Mouse (Mus musculus) lung, postnatal 0 days (tissue): ENCODE data around the gene Ppp1ca. TPM values are rescaled to one million over a fixed set of nuclear protein-coding genes. Genes with fewer than 3 reads are reported as not detected.

Source experiments
- ATAC-seq: fragments of 200-750 bp; cut with Nextera tagmentation; 2 replicates; pipeline ENCODE4 v1.8.0; 2017; ENCODE audit warnings: moderate library complexity
- DNase-seq: peaks from one replicate; pipeline ENCODE4 v3.0.0-alpha.2; 2016; ENCODE audit warnings: low spot score
- H3K27ac ChIP-seq: fragments of 300-500 bp; sonication (generic); 2 replicates; pipeline ENCODE4 v1.5.1; 2014; ENCODE audit warnings: antibody characterized with exemption, mild to moderate bottlenecking, low read length, mixed read lengths
- H3K27me3 ChIP-seq: fragments of 300-500 bp; sonication (generic); replicated peaks from 2 replicates; pipeline ENCODE4 v1.6.1; 2014; ENCODE audit warnings: low read length, mixed read lengths; ENCODE audit not compliant: insufficient read depth
- H3K36me3 ChIP-seq: fragments of 300-500 bp; sonication (generic); 2 replicates; pipeline ENCODE4 v1.6.1; 2014; ENCODE audit warnings: low read length, mixed read lengths; ENCODE audit not compliant: insufficient read depth
- H3K4me1 ChIP-seq: fragments of 300-500 bp; sonication (generic); 2 replicates; pipeline ENCODE4 v1.6.1; 2014; ENCODE audit warnings: antibody characterized with exemption, low read depth, low read length, mixed read lengths; ENCODE audit not compliant: insufficient read depth
- H3K4me2 ChIP-seq: fragments of 300-500 bp; sonication (generic); replicated peaks from 2 replicates; pipeline ENCODE4 v1.6.1; 2014; ENCODE audit warnings: low read depth, mild to moderate bottlenecking, low read length, moderate library complexity, mixed read lengths
- H3K4me3 ChIP-seq: fragments of 300-500 bp; sonication (generic); 2 replicates; pipeline ENCODE4 v1.5.1; 2014; ENCODE audit warnings: low read depth, low read length
- H3K9ac ChIP-seq: fragments of 300-500 bp; sonication (generic); replicated peaks from 2 replicates; pipeline ENCODE4 v1.6.1; 2014; ENCODE audit warnings: low read depth, mild to moderate bottlenecking
- H3K9me3 ChIP-seq: fragments of 300-500 bp; sonication (generic); 2 replicates; pipeline ENCODE4 v1.6.1; 2016; ENCODE audit warnings: low read length, mixed read lengths
- CTCF ChIP-seq: IDR thresholded peaks from 2 replicates; pipeline ENCODE4 v1.5.1; 2016; ENCODE audit warnings: antibody characterized with exemption, mild to moderate bottlenecking
- EP300 ChIP-seq: IDR thresholded peaks from 2 replicates; pipeline ENCODE4 v1.6.1; 2016; ENCODE audit warnings: antibody characterized with exemption, mild to moderate bottlenecking, control low read depth
- WGBS: fragments of 180-500 bp; shearing (Covaris S2); extraction: QIAGEN DNeasy Blood & Tissue Kit; methylation state at CpG from one replicate; pipeline ENCODE4 v1.1.7; 2014; 5-methylcytosine and 5-hydroxymethylcytosine counted together
- polyA plus RNA-seq: library from polyadenylated mRNA; unstranded; fragments of >200 nt; fragmentation: Nextera tagmentation; extraction: Ambion mirVana; gene quantifications from 2 replicates; pipeline ENCODE4 v1.2.1, GENCODE M21; 2015

Gene Ppp1ca
- polyA plus RNA-seq, 1 experiment from 2014 or later: 631 TPM

GRCm38 (mm10) chr19:4149764-4150461 is 42.0 kb upstream of the Ppp1ca start:
- H3K9ac ChIP-seq: no peak overlapping the region
- 92% methylated on average over 17 of the region's 17 CpGs for WGBS
- H3K27ac ChIP-seq: no peak overlapping the region
- H3K9me3 ChIP-seq: no peaks in the 10 kb centered on the region
- DNase-seq (no peak), ATAC-seq (no peak)
- peak overlapping the region; percentile 79; the same call in 1 of the 2 replicates for H3K4me2 ChIP-seq
- H3K4me3 ChIP-seq: no peak overlapping the region
- peaks cover 3% of the 10 kb centered on the region; the same call in 1 of the 2 replicates for H3K36me3 ChIP-seq
- TF ChIP-seq CTCF (no peak), EP300 (no peak)
- H3K4me1 ChIP-seq: peaks cover 12% of the 10 kb centered on the region; the same call in 1 of the 2 replicates
- H3K27me3 ChIP-seq: no peaks in the 10 kb centered on the region

GRCm38 (mm10) chr19:4150567-4151487 is 41.0 kb upstream of the Ppp1ca start:
- no peak overlapping the region for H3K9ac ChIP-seq
- peaks cover 12% of the 10 kb centered on the region; the same call in 1 of the 2 replicates for H3K4me1 ChIP-seq
- no peak for TF ChIP-seq EP300
- no peak for TF ChIP-seq CTCF
- H3K4me2 ChIP-seq: no peak overlapping the region
- H3K27me3 ChIP-seq: no peaks in the 10 kb centered on the region
- WGBS: 88% methylated on average over 22 of the region's 22 CpGs
- H3K4me3 ChIP-seq: no peak overlapping the region
- H3K9me3 ChIP-seq: no peaks in the 10 kb centered on the region
- DNase-seq (no peak), ATAC-seq (no peak)
- H3K27ac ChIP-seq: no peak overlapping the region
- H3K36me3 ChIP-seq: peaks cover 3% of the 10 kb centered on the region; the same call in 1 of the 2 replicates

GRCm38 (mm10) chr19:4151488-4151860 is 40.4 kb upstream of the Ppp1ca start:
- DNase-seq (no peak), ATAC-seq (no peak)
- TF ChIP-seq EP300 (no peak), CTCF (no peak)
- Histone ChIP-seq H3K9me3 (no peaks in the 10 kb centered on the region), H3K9ac (no peak overlapping the region), H3K36me3 (peaks cover 5% of the 10 kb centered on the region; the same call in 1 of the 2 replicates), H3K4me3 (no peak overlapping the region), H3K27ac (no peak overlapping the region), H3K4me1 (peaks cover 12% of the 10 kb centered on the region; the same call in 1 of the 2 replicates), H3K27me3 (no peaks in the 10 kb centered on the region), H3K4me2 (no peak overlapping the region)
- 70% methylated on average over 5 of the region's 5 CpGs for WGBS

GRCm38 (mm10) chr19:4151898-4152297 is 40.0 kb upstream of the Ppp1ca start:
- no peak overlapping the region for H3K4me3 ChIP-seq
- ATAC-seq: no peak
- DNase-seq: no peak
- H3K27me3 ChIP-seq: no peaks in the 10 kb centered on the region
- H3K4me1 ChIP-seq: peaks cover 12% of the 10 kb centered on the region; the same call in 1 of the 2 replicates
- H3K9ac ChIP-seq: no peak overlapping the region
- TF ChIP-seq EP300 (no peak), CTCF (no peak)
- 86% methylated on average over 5 of the region's 5 CpGs for WGBS
- H3K4me2 ChIP-seq: no peak overlapping the region
- H3K36me3 ChIP-seq: peaks cover 9% of the 10 kb centered on the region; the same call in 1 of the 2 replicates
- no peaks in the 10 kb centered on the region for H3K9me3 ChIP-seq
- H3K27ac ChIP-seq: no peak overlapping the region

- peaks cover 10% of the 10 kb centered on the region; the same call in 1 of the 2 replicates for H3K4me1 ChIP-seq
- no peaks in the 10 kb centered on the region for H3K9me3 ChIP-seq
- ATAC-seq: no peak
- no peak overlapping the region for H3K4me2 ChIP-seq
- no peaks in the 10 kb centered on the region for H3K27me3 ChIP-seq
- H3K27ac ChIP-seq: no peak overlapping the region
- no peak overlapping the region for H3K4me3 ChIP-seq
- TF ChIP-seq EP300 (no peak), CTCF (no peak)
- no peak for DNase-seq
- peaks cover 13% of the 10 kb centered on the region; the same call in 1 of the 2 replicates for H3K36me3 ChIP-seq
- WGBS: 78% methylated on average over 8 of the region's 8 CpGs
- no peak overlapping the region for H3K9ac ChIP-seq
These were observed 39.2 kb upstream of the Ppp1ca start for GRCm38 (mm10) chr19:4152445-4153231.
